Mouse (Mus musculus) right cerebral cortex, adult 2 months (tissue): ENCODE measurements around the gene Trpm2.
"Not testable (repeated sequence)": the region's sequence is repeated elsewhere in the genome, so short reads cannot be mapped to it uniquely, and the experiment has no call there.

Source experiments
- DNase-seq, 2 experiments: peaks; one replicate each; pipeline ENCODE4 v3.0.0; 2021 to 2022; ENCODE audit warnings: low spot score in 2 of 2

The Trpm2 gene

DNA sequence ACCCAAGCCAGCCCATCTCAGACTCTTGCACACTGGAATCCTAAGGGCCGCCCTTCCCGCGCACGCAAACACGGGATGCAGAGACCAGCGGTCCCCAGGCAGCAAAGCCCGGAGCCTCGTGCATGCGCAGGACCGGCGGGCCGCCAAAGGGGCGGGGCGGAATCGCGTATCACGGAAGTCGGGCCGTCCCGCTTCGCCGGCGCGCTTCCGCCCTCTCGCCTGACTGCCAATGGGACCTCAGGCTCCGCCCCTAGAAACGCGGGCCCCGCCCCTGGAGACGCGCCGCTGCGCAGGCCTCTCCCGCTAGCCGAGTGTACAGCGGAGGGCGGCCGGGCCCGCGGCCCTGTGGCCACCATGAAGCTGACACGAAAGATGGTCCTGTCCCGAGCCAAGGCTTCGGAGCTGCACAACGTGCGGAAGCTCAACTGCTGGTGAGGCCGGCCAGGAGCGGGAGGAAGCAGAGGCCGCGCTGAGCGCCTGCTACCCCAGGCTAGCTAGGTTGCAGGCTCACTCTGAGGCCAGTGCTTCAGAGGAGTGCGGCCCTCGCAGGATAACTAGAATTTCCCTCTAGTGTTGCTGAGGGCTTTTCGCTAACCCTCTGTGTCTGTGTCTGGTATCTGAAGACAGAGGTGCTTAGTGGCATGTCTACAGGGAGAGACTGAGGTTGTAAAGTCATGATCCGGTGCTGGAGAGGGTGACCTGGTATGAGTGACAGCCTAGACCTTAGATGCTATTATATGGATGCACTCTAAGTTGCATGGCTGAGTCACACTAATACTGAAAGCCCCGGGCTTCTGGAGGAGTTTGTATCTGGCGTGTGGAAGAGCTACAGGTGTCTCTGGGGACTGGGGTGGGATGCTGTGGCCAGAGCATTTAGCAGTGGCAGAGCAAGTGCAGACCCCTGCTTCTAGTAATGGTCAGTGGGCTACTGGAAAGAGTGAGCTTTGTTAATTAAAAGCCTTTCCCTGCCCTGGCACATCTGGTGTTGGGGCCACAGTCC is 8.3 kb upstream of the Trpm2 start, which contains the start of gene 1810043G02Rik:
Gene 1810043G02Rik, plus strand, starts transcription at position 174 of the 1,000 bp plus-strand sequence.
- peak; percentile 98 to 99 for DNase-seq

DNA sequence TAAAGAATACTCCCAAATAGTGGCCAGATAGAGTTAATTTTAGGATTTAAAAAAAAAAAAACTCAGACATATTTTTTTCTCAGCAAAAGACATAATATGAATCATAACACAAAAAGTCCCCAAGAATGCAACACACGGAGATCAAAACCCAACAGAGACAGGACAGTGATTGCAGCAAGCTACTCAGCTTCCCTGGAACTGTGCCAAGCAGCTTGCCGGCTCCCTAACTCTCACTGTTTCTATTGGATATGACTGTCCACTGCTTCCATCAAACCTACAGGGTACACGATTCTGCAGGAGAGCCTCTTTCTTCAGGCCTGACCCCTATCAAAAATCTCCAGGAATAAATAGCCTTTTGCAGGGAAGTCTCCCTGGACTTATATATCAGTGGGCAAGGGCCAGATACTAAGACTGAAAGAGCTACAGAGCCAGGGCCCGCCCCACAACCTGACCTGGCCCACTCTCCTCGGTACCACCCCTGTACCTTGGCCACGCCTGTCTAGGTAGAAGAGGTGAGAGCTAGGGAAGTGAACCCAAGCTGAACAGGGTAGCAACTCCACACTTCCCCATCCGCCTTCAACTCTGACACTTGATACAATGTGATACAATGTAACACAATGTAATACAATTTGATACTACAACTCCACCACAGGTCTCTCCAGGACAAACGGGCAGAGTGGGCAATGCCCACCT is 6.2 kb upstream of the Trpm2 start:
- DNase-seq: no peak

DNA sequence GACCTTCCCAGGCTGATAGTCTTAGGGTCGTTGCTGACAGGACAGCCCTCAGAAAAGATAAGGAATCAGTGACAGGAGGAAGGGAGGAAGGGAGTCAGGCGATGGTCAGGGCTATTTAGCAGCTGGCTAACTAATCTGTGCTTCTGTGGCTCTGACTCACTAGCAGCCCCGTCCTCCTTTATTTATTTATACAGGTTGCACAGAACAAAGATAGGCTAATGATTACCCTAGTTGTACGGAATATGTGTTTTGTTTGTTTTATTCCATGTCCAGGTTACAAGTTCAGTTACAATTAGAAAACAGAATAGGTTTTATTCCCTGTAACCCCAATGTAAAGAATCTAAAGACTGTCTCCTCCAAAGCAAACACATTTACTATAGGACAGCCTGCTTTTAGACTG is 5.3 kb upstream of the Trpm2 start:
- no peak for DNase-seq

DNA sequence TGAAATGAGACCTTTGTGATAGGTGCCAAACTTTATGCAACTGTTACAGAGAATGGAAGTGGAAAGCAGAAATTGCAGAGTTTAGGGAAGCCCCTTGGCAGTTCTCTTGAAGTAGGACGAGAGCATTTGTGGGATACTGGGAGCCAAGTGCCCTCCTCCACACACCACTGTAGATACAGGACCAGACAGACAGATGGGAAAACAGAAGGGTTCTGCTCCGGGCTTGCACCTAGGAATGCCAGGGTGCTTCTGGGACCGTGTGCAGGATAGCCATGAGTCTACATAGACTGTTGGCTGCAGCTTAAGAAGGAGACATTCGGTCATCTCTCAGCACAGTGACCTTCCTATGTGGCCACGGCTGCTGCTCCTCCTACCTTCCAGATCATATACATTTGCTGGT is 4.4 kb upstream of the Trpm2 start:
- DNase-seq: no peak

DNA sequence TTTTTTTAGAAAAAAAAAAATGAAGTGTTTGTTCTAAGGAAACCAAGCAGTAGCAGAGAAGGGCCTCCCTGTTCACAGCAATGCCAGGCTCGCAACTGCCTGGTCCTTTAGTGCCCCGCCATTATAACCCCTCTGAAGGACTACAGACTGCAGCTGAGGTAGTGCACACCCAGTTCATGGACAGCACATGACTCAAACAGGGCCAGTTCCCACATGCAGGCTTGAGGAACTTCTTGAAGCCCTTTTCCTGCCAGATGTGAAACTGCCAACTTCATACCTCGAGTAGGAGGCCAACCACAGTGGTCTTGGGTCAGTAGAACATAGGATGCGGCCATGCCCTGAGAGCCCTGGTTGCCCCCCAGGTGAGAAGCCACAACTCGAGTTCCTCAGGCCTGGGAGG is 4.0 kb upstream of the Trpm2 start:
- DNase-seq: no peak

DNA sequence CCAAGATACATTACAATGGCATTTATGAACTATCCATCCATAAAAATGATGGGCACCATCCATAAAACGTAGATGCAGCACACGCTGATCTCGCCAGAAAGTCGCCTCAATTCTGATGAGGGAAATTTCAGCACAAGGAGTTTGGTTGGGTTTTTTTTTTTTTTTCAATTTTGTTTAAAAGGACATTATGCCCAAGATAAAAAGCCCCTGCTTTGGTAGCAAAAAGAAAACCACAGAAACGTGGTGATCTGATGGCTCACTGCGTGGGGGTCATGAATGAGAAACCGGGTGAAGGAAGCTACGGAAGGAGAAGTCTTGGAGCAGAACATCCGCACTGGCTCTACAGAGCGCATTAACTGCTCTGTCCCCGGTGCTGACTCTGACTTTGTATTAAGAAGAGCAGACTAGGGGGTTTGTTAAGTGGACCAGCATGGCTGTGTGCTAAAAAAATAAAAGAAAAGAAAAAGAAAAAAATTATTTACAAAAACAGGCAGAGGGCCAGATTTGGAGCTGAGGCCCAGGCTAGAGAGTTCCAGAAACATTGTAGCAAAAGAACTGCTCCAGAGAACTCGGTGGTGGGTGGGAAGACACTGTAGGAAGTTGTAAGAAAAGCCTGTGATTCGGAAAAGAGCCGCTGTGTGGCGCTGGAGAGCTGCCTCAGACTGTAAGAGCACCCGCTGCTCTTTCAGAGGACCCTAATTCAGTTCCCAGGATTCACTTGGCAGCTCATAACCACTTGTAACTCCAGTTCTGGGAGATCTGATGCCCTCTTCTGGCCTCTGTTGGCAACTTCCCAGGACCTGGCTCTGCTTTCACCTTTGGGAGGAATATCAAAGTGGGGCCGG is 1.6 kb upstream of the Trpm2 start:
- DNase-seq: peak; percentile 42 to 47

DNA sequence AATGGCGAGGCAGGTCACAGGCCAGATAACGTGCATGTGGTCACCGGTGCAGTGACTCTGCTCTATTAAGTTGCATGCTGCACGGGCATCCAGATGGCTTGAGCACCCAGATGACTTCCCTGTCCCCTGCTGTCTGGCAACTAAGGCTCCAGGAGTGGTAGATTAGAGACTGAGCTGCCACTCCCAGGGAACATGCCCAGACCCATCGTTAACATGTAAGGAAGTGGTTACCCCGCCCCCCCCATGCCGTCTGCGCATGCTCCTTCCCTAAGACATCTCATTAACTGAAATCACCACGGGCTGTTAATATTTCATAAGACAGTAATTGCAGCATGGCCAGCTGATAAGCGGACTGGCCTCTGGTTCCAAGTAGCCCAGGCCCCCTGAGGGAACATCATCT is 828 bp upstream of the Trpm2 start:
- no peak for DNase-seq

DNA sequence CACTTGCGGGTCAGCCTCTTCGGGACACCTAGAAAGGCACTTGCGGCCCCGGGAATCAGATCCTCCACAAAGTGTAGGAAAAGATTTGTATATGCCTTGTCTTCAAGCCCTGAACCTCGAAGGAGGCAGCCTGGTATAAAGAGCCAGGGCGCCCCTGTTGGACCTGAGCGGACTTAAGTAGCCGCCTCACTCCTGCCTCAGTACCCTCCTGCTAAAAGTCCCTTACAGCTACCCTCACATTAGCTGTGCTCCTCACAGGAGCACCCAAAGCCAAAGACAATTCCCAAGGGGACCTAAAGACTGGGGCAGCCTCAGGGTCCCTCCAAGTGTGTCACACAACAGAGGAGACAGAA is 414 bp downstream of the Trpm2 start:
- no peak for DNase-seq

DNA sequence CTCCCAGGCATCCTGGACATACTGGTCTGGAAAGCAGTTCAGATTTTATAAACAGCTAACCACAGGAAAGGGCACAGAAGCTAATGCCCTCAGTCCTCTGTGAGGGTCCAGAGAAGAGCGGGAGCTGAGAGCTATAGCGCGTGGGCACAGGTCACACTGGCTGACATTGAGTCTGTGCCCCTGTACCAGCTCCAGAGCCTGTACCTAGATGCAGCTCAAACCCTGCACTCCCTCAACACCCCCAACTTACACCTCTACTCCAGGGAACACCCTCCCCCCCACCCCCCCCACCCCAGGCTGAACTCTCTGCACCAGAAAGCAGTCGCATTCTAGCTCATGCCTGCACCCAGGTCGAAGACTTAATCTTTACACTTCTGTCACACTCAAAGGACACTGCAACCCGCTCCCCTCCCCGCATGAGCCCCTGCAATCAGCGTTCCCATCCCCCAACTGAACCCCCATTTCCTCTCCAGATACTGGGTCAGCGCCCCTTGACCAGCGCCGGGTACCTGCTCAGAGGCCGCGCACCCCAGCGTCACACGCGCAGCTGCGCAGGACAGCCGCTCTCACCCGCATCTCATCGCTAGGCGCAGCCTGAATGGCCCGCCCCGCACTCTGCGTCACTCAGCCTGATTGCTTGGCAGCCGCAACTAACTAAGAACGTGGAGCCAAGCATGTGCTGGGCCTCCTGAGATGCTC is 940 bp downstream of the Trpm2 start:
- peak; percentile 76 to 82 for DNase-seq

DNA sequence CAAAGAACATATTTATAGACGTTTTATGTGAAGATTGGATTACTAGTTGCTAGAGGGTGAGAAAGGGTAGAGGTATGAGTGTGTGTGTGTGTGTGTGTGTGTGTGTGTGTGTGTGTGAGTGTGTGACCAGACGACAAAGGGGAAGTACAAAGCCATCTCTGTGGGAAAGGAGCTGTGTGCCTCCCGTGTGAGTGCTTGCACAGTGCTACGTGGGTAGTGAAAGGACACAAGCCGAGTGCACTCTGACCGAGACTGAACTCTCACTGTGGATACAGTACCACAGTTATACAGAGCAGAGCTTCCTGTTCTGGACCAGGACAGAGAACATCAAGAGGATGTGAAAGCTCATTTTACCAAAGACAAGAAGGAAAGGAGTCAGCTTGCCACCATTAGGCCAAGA is 6.4 kb downstream of the Trpm2 start:
- DNase-seq: no peak

DNA sequence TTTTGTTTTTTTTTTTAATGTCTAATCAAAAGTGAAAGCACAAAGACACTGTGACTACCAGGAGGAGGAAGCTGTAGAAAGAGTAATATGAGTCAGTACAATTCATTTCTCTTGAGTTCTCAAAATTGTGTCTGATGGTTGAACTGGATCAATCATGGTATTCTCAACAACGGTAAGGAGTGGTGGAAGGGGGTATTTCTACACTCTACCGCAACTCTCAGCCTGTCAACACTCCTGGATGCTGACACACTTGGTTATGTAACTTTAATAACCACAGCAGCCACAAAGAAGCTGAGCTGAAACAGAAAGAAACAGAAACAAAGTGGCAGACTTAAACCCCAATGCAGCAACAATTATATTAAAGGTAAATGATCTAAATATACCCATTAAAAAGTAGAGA is 7.6 kb downstream of the Trpm2 start:
- no peak for DNase-seq

DNA sequence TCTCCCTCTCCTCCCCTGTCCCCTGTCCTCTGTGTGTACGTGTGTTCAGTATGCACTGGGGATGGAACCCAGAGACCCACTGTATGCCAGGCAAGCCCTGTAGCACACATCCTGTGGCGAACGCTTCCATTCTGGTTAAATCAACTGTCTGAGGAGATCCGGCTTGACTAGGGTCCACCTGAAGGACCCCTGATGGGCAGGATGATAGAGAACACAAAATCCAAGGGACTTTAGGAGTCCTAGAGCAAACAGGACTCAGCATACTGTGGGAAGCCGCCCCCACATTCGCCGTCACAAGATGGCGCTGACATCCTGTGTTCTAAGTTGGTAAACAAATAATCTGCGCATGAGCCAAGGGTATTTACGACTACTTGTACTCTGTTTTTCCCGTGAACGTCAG is 19.9 kb downstream of the Trpm2 start:
- not testable (repeated sequence) for DNase-seq

DNA sequence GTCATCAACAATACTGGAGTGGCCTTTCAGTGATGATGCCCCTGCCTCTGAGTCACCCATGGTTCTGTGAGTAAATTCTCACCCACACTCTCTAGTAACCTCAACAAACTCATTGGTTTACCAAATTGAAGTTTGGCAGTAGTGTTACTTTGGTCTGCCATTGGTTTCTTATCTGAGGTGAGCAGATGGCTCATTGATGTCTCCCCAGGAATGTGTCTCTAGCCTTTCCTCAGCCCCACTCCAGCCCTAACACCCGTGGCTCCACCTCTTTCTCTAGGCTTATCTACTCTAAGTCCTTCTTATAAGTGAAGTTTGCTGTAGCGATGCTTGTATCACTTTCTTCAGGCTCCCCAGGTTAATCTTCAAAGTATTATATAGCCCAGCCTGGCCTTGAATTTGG is 30.7 kb downstream of the Trpm2 start:
- DNase-seq: peak in 1 of 2 experiments; percentile 20

DNA sequence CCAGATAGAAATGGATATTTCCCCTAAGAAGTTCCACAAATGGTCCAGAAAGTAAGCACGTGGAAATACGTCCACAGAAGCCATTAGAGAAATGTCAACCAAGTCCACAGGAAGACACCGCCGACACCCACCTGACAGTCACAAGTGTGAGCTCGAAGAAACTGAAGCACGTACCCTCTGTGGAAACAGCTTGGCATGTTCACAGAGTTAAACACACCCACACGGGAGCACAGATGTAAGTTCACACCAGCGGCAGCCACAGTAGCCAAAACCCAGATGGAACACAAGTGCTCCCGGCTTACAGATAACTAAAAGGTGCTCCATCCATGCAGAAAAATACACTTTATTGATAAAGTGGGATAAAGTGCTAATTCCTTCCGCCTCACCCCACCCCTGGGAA is 43.0 kb downstream of the Trpm2 start:
- no peak for DNase-seq

DNA sequence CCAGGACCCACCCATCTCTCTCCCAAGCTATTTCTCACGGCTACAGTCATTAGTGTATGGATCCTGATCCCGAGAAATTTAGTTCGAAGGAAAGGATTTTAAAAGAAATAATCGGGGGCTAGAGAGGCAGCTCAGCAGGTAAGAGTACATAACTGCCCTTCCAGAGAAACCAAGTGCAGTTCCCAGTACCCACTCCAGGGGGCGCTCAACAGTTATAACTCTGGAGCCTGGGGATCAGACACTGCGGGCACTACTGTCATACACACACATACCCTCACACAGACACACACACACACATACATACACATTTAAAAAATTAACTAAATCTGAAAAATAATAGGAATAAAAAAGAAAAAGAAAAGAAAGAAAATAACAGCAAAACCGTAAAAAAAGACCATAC is 44.2 kb downstream of the Trpm2 start:
- DNase-seq: peak; percentile 48 to 65

DNA sequence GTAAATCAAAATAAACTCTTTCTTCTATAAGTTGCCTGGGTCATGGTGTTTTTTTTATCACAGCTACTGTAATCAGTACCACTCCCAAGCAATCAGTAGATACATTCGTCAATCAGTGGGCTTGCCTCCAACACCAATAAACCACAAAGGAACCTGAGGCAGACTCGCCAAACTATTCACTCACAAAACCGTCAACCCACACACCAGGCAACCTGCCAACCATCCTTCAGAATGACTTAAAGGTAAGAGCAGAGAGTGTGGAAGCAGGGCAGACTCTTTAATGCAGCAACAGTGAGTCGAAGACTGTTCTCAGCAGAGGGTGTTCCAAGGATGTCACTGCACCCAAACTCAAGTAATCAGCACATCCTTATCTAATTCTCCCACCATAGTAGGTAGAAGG is 47.7 kb downstream of the Trpm2 start:
- DNase-seq: peak; percentile 60 to 69

DNA sequence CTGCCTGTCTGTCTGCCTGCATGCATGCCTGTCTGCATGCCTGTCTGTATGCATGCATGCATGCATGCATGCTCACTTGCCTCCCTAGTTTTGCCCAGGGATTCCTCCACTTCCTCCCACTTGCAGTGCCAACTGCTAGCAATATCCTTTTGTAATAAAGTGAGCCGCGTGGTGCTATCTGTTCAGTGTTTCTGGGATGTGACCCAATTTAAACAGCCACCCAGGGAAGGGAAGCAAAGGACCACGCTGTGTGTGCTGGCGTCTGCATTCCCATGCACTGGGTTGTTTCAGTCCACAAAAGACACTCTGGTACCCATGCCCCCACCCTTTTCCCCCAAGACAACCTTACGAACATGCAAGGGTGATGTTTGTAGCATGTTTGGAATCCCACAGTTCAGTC is 49.4 kb downstream of the Trpm2 start:
- peak in 1 of 2 experiments; percentile 46 for DNase-seq

DNA sequence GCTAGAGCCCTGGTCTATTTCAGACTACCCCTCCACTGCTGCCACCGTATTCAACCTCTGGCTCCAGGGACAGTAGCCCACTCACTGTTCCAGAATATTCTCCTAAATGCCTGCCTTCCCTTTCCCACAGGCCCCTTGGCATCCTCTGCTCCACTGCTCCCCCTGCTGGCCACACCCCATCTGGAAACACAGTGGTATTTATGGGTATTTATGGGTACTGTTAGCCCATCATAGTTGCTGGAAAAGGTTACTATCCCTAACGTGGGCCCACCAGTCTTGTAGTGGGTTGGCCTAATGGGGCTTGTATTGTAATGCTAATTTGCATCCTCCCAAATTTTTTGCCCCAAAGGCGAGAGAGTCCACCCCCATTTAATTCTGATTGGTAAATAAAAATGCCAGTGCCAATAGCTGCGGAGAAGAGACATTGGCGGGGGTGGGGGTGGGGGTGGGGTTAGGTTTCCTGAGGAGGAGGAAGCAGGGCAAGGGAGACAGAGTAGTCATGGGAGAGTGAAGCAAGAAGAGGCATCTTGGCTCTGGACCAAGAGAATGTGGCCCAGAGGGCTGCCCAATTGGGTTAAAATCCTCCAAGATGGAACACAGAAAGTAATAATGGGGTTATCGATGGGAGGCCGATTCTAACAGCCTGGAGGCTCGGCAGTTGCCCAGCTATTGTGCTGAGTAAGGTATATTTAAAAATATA is 53.6 kb downstream of the Trpm2 start:
- peak in 1 of 2 experiments; percentile 61 for DNase-seq

DNA sequence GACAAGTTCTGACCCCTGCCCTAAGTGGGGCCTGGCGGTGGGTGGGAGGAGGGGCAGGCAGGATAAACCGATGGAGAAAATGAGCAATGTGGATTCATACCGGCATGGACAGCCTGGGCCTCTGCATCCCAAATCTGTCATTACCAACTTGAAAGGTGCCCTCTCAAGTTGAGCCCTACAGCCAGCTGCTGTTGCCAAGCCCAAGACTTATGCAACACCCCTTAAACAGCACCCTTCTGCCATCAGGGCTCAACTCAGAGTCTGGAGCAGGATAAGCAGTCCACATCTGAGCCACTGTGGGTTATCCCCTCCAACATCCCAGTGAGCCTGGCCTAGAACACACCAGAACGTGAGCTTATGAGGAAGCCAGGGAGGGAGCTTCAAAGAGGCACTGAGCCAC is 57.1 kb downstream of the Trpm2 start:
- DNase-seq: no peak

DNA sequence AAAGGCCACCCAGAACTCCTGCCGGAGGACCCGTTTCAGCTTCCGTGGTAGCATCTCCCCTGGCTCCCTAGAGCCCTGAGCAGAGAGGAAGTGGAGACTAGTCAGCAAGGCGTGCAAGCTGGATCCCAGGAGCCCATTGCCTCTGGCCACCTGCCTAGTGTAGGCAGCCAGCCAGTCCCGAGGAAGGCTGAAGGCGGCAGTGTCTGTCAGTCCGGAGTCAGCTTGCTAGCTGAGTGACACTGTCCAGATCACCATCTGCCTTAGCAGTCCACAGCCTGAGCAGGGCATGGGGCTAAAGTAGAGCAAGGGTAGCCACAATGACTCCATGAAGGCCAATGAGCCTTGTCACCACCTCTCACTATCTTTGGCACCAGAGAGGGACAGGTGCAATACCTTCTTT is 57.8 kb downstream of the Trpm2 start:
- DNase-seq: peak in 1 of 2 experiments; percentile 25
